Mouse (Mus musculus): ENCODE measurements around the gene 1810010H24Rik.
A peak's percentile ranks its signal among the peaks of the same experiment; 100 is the strongest.
"Not testable (repeated sequence)": the region's sequence is repeated elsewhere in the genome, so short reads cannot be mapped to it uniquely, and the experiment has no call there.

1810010H24Rik gene

DNA sequence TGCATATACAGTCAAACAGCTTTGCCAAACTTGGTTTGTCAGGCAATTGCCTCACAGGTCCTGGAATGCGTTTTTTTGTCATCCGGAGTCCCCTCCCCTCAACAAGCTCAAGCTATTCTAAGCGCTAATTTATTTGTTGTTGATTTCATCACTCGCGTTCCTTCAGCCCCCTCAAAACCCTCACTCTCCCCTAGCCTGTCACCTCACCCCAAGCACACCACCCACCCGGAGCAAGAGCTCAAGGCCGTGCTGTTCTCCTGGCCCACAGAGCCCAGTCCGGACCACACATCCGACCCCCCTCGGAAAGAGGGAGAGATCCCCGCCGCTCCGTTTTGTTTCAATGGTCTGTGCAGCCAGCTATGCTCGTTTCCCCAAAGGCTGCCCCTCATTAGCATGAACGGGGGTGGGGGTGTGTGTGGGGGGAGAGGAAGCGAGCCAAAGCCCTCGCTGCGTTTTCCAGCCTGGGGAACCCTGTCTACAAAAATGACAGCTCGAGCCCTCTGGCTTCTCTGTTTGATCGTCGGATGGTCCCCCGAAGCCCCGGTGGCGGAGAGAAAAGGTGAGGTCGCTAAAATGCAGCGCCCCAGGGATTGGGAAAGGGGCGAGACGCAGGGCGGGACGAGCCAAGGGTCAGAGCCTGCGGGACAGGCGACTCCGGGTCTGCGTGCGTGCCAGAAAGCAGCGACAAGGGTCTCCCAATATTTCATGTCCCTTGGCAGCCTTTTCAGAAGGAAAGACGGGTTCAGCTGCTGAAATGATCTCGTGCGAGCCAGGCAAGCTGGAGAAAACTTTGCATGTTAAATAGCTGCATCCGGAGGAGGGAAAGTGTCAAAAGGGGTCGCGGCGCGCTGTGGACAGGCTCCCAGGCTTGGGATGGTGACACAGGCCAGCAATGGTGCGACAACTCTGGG, at the start of gene 1810010H24Rik:
Gene 1810010H24Rik (plus strand): TSS at position 271 of the 911 bp plus-strand sequence.
- no peak for DNase-seq (ENCODE audit: low read depth)

DNA sequence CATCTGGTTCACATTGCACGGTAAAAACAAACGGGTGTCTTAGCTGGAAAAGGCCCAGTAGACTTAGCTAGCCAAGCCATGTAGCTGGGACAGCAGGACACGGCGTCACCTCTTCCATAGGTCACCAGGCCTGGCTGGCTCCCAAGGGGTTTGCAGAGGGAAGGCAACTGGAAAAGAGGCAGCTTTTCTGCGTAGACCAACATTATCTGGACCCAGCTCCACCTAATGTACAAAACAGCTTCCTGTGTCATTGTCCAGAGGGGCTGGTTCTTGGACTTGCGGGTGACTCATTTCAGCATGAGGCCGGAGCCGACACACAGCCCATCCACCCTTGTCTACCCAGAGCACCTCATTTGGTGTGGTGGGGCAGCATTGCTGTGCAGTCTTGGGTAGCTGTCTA, 49.3 kb upstream of the 1810010H24Rik start:
- DNase-seq (ENCODE audit: low read depth), result no peak

DNA sequence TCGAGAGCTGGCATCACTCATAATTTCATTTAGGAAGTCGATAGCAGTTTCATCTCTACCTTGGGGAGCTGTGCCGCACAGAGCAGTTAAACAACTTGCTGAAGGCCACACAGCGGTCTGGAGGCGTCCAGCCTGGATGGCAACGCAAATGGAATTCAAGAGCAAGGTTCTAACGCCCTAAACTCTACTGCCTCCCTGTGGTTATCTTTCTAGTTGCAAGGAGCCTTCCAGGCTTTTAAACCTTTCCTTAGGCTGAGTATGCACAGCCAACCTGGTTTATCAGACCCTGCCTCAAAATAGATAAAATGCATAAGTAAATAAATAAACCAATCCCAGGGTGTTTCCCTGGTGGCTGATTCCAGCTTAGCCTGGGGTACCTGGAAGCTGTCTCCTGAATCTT, 45.0 kb upstream of the 1810010H24Rik start:
- peak; percentile 66 for DNase-seq (ENCODE audit: low read depth)

DNA sequence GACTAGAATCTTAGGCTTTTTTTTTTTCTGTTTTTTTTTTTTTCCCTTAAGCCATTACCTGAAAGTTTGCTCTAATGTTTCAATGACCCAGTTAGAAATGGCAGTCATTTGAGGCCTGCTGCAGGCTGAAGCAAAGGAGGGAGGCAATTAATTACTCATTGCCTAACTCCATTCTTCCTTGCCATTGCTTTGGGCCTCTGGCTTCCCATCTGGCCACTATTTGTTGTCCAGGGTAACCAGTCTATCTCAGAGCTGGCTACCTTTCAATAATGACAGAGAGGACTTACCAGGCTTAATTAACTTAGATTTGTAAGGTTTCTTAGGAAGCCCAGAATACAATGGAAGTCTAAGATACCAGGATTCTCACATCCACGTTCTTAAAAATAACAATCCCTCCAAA, 43.7 kb upstream of the 1810010H24Rik start:
- DNase-seq (ENCODE audit: low read depth), result no peak

DNA sequence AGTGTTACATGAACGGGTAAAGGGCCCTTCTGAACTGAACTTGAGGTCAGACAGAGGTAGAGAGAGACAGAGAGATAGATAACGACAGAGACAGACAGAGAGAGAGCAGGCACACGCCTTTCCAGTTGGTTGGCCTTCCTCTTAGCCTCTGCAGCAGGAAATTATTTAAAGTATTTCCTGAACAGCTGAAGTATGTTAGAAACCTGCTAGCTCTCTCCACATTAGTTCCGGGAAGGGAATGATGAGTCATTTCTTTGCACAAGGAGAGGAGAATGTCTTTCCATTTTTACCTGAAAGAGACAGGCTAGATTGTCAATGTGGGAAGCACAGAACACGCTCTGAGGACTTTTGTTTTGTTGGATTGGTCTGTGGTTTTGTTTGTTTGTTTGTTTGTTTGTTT, 43.1 kb upstream of the 1810010H24Rik start:
- no peak for DNase-seq (ENCODE audit: low read depth)

- not testable (repeated sequence) for DNase-seq (ENCODE audit: low read depth)
These were observed 39.4 kb upstream of the 1810010H24Rik start for GRCm38 (mm10) chr11:106985979-106986604.

DNA sequence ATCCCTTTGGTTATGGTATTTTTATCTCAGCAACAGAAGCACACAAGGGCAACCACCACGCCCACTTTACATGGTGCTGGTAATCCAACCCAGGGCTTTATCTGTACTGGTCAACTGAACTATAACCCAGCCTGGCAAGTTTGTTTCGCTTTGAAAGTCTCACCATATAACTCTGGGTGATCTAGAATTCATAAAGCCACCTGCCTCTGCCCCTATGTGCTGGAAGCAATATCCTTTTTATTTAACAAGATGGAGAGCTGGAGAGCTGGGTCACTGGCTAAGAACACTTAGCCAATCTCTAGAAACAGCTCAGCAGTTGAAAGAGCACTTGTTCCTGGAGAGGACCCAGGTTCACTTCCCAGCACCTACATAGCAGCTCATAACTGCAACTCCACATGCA, 38.1 kb upstream of the 1810010H24Rik start:
- DNase-seq (ENCODE audit: low read depth), result no peak

GRCm38 (mm10) chr11:106994246-106995085, 31.0 kb upstream of the 1810010H24Rik start:
- DNase-seq (ENCODE audit: low read depth), result no peak

- DNase-seq (ENCODE audit: low read depth), result not testable (repeated sequence)
These were observed 29.0 kb upstream of the 1810010H24Rik start for GRCm38 (mm10) chr11:106996492-106996891.

DNA sequence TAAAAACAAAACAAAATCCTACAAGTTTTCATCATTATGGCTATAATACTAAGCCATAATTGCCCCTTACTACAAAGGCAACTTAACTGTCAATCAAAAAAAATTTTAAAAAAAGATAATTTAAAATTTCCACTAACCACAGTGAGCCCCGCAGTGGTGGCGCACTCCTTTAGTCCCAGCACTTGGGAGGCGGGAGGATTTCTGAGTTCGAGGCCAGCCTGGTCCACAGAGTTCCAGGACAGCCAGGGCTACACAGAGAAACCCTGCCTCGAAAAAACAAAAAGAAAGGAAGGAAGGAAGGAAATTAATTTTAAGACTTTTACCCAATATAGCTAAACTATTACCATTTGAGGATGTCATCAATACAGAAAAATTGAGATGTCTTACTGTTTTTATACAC, 27.5 kb upstream of the 1810010H24Rik start:
- no peak for DNase-seq (ENCODE audit: low read depth)

DNA sequence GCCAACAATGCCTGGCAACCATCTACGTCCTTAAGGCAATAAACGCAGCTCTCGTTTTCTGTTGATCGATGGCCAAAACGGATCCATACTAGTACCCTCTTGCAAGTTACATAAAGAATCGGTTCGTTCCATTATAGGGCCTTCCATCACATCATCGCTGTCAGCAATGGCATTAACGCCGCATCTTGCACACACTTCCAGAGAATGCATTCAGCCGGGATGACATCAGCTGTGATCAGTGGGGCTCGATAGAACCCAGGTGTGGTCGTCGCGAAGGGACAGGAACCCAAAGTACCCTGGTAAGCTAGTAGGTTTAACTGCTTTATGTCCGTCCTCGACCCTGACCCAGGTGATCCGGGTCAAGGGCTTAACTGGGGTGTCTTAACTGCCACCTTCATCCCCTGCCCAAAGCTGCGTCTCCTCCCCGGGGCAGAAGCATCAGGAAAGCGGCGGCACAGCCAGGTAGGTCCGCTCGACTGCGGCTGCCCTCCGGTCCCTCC, 26.8 kb upstream of the 1810010H24Rik start:
- DNase-seq (ENCODE audit: low read depth), result no peak

DNA sequence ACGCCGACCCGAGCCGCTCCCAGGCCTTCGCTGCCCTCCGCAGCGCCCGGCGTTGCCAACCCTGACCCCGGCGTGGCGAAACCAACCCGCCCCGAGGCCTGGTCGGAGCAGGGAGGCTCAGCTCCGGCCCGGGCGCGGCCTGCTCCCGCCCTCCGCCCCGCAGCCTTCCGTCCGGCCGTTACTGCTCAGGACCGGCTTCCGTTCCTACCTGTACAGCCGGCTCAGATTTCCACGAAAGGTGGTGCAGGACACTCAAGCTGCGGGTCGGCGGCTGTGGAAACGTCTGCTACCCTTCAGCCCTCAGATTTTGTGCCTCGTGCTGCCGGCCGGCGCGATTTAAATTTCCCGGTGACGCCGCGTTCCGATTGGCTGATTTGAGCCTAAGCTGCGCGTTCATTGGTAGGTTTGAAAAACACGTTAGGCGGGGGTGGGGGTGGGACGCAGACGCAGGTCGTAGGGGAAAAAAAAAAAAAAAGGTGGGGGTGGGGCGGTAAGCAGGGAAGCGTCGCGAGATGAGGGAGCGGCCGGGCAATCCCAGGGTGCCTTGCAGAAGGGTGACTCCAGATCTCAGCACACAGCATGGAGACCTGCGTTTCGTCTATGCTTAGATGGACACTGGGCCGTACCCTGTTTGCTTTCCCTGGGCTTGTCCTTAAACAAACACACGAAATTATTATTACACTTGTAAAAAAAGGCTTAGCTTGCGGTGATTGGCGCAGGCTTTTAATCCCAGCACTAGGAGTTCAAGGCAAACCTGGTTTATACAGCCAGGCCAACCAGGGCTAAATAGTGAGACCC, 26.1 kb upstream of the 1810010H24Rik start, which contains the start of gene Kpna2:
Gene Kpna2 (minus strand): TSS at position 391 of the 798 bp plus-strand sequence.
- peak; percentile 87 for DNase-seq (ENCODE audit: low read depth)

- DNase-seq (ENCODE audit: low read depth), result no peak
These were observed 25.4 kb upstream of the 1810010H24Rik start for GRCm38 (mm10) chr11:106999949-107000513.

DNA sequence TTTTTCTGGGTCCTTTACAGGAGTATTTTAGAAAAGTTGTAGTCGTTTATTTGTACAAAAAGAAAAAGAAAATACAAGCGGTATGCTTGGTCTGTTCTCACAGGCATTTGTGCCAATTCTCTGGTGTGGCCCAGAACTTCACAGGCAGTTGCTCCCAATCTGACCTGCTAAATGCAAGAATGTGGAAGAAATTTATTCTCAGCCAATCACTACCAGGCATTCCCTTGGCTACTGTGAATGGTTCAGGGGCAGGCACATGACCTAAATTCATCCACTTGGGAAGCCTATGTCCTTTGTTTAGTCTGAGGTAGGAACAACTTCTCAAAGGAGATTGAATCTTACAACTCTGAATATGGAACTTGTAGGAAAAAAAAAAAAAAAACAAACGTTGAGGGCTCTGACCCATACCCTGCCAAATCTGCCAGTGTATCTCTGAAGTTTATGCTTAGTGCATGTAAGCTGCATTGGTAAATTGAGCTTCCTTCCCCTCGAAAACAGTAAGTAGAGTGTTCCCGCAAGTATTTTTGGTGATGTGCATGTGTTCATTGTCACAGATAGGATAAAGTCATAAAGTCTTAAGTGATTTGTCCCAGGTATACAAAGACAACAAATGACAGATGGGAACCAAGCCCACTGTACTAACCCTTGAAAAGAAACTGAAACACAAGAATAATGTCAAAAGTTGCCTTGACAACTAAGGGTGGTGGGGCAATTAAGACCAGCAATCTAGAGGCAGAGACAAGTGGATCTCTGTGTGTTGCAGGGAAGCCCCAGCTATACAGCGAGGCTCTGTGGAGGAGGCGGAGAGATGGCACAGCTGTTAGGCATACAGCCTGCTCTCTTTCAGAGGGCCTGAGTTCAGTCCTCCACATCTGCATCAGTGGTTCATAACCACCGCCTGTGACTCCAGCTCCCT, 23.5 kb upstream of the 1810010H24Rik start:
- DNase-seq (ENCODE audit: low read depth), result peak; percentile 77

DNA sequence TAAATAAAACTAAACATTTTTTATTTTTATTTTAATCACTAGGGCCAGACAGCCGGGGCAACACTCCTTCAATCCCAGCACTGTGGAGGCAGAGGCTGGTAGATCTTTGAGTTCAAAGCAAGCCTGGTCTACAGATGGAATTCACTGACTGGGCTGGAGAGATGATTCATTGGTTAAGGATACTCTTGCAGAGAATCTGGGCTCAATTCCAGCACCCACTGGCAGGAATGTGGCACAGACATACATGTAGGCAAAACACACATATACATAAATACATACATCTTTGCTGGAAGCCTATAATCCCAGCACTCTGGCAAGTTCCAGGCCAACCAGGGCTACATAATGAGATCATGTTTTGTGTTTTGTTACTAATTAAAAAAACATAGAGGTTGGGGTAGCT, 19.9 kb upstream of the 1810010H24Rik start:
- no peak for DNase-seq (ENCODE audit: low read depth)

DNA sequence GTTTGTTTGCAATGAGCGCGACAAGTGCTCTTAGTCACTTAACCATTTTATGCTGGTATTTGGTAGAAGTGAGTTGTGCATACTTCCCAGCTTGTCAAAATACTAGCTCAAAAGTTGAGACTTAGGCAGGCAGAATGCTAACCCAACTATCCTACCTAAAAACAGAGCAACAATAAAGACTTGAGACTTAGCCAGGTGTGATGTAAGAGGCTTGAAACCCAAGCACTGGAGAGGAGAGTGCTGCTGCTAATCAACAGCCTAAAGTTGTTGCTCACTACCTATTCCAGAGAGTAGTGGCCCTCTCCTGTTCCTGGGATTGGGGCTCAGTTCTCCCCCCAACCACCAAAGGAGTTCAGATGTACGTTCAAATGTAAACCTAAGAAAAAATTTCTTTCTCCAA, 15.0 kb upstream of the 1810010H24Rik start:
- DNase-seq (ENCODE audit: low read depth), result no peak

- no peak for DNase-seq (ENCODE audit: low read depth)
These were observed 14.3 kb upstream of the 1810010H24Rik start for GRCm38 (mm10) chr11:107011171-107011570.

DNA sequence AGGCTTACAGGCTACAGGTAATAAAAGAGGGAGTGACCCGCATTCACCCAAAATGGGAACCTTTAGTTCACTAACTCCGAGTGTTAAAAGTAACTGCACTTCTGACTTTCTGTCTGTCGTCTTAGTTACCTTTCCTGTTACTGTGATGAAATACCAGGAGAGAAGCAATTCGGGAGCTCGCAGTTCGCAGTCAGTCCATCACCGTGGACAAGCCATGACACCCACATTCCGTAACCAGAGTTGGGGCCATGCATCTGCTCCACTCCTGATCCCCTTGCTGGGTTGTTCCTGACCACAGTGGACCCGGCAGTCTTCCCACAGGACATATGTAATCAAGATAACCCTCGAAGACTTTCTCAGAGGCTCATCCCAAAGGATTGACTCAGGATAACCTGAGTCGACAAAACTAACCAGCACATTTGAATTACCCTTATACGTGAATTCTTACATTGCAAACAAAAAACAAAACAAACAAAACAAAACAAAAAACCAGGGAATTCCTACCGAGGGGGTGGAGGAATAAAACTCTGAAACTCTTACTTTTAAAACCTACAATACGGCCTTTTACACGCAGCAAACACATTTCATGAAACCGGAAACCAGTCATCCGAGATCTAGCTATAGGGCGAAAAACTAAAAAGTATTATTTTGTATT, 13.7 kb upstream of the 1810010H24Rik start:
- DNase-seq (ENCODE audit: low read depth), result no peak

GRCm38 (mm10) chr11:107012324-107013017, 13.0 kb upstream of the 1810010H24Rik start:
- peak; percentile 97 for DNase-seq (ENCODE audit: low read depth)

All from fibroblast of lung, adult 2 months (primary cell).